Comparison of ENCODE assay signal across 12 mouse cellular contexts in genomic region chr11:100861335-100861734, GRCm38 (mm10). TPM values are rescaled to one million over a fixed set of nuclear protein-coding genes. Genes with fewer than 3 reads are reported as not detected.
DNase-seq lines count a peak whose midpoint lies in the region; ATAC-seq and TF ChIP-seq lines count a peak whose summit lies in the region.
"Had no signal": no experiment of that assay in that cellular context is flagged by ENCODE, and none has a peak within 500 bp of the region (broad histone marks: within the 10 kb centered on the region; RNA-seq: fewer than 3 reads in every experiment).

No protein-coding gene starts in this region.

- no peak for DNase-seq in heart, adult 9 months (ENCODE audit: low spot score in 2 of 2)
- peak; percentile 54 for DNase-seq in G1E (ENCODE audit: low spot score)
- no peak for DNase-seq in layer of hippocampus, postnatal 10 days (ENCODE audit: low spot score in 2 of 2)
- no peak for DNase-seq in gastrocnemius, postnatal 10 days
- DNase-seq: adrenal gland, postnatal 36 days; kidney, adult 11 months; retina, postnatal 1 day had no signal

- no peak for TF ChIP-seq CTCF in G1E (IDR thresholded peaks at IDR 0.05; ENCODE audit: low read depth, low read length)

- no peak for ATAC-seq in heart, embryonic 16.5 days (replicated peaks; ENCODE audit: extremely low read depth, insufficient read depth, low FRiP score)
- no peak for ATAC-seq in G1E (ENCODE audit: extremely low read depth, insufficient number of reproducible peaks, low FRiP score, poor library complexity, severe bottlenecking)
- ATAC-seq in granulocyte monocyte progenitor cell, adult 5-6 weeks (replicated peaks; ENCODE audit: poor library complexity, severe bottlenecking) = 0 out of 2 replicates have a peak, but pooled peaks have one; percentile 12
- ATAC-seq in megakaryocyte-erythroid progenitor cell, adult 5-6 weeks (replicated peaks; ENCODE audit: low FRiP score, low TSS enrichment, poor library complexity, severe bottlenecking) = 0 out of 2 replicates have a peak, but pooled peaks have one; percentile 8
- no peak for ATAC-seq in midbrain, embryonic 15.5 days (replicated peaks)
- ATAC-seq: midbrain, embryonic 16.5 days had no signal

- H3K4me2 ChIP-seq in heart, embryonic 16.5 days (ENCODE audit: low read depth, low read length) = peak overlapping the region; percentile 69
- H3K4me2 ChIP-seq in midbrain, embryonic 15.5 days = no peak overlapping the region

- H3K27ac ChIP-seq in heart, embryonic 16.5 days (ENCODE audit: low read length) = peak overlapping the region; percentile 10
- H3K27ac ChIP-seq in midbrain, embryonic 15.5 days = no peak overlapping the region

- peak overlapping the region; percentile 78; the same call in 1 of the 2 replicates for H3K9ac ChIP-seq in heart, embryonic 16.5 days (ENCODE audit: low read length)
- no peak overlapping the region for H3K9ac ChIP-seq in midbrain, embryonic 15.5 days

- H3K4me3 ChIP-seq in heart, embryonic 16.5 days (ENCODE audit: low read length) = peak overlapping the region; percentile 62
- peak overlapping the region; percentile 95 for H3K4me3 ChIP-seq in G1E (ENCODE audit: low read depth, low read length)
- no peak overlapping the region for H3K4me3 ChIP-seq in midbrain, embryonic 15.5 days

- no peaks in the 10 kb centered on the region for H3K36me3 ChIP-seq in heart, embryonic 16.5 days (ENCODE audit: control insufficient read depth, insufficient read depth)
- H3K36me3 ChIP-seq in G1E (replicated peaks) = peaks cover 51% of the 10 kb centered on the region
- H3K36me3 ChIP-seq in midbrain, embryonic 15.5 days (replicated peaks) = no peaks in the 10 kb centered on the region

- WGBS in heart, embryonic 16.5 days = 79% methylated on average over 7 of the region's 7 CpGs
- WGBS in midbrain, embryonic 15.5 days = 75% methylated on average over 7 of the region's 7 CpGs

- no peaks in the 10 kb centered on the region for H3K9me3 ChIP-seq in heart, embryonic 16.5 days (replicated peaks; ENCODE audit: control insufficient read depth, low read length)
- no peaks in the 10 kb centered on the region for H3K9me3 ChIP-seq in G1E (replicated peaks)
- H3K9me3 ChIP-seq in midbrain, embryonic 15.5 days = no peaks in the 10 kb centered on the region

- peaks cover 3% of the 10 kb centered on the region for H3K27me3 ChIP-seq in heart, embryonic 16.5 days (ENCODE audit: control insufficient read depth, insufficient read depth, low read length)
- peaks cover 6% of the 10 kb centered on the region; the same call in 1 of the 2 replicates for H3K27me3 ChIP-seq in G1E (ENCODE audit: insufficient read depth, low read length)
- peaks cover 28% of the 10 kb centered on the region for H3K27me3 ChIP-seq in midbrain, embryonic 15.5 days (replicated peaks)

- peaks cover 12% of the 10 kb centered on the region for H3K4me1 ChIP-seq in heart, embryonic 16.5 days (ENCODE audit: control insufficient read depth, insufficient read depth, low read length)
- peaks cover 93% of the 10 kb centered on the region for H3K4me1 ChIP-seq in G1E (ENCODE audit: insufficient read depth, low read depth, low read length)
- 0 out of 2 replicates have a peak, but pooled peaks cover 5% of the 10 kb centered on the region for H3K4me1 ChIP-seq in midbrain, embryonic 15.5 days

RNA-seq across cellular contexts. Expression of gene Stat5a, which starts 2.2 kb away (rescaled TPM):
- 10.1 and 15.1 TPM in 2 replicates for polyA plus RNA-seq in heart, embryonic 16.5 days (2015; fragmentation: Nextera tagmentation; extraction: Ambion mirVana)
- total RNA-seq in G1E (2014; fragmentation: Nextera tagmentation) = 161 and 162 TPM in 2 replicates
- 106 and 112 TPM in 2 replicates for total RNA-seq in G1E (2017)
- polyA plus RNA-seq in G1E (2012) = 157 and 161 TPM in 2 replicates
- total RNA-seq in granulocyte monocyte progenitor cell, adult 5-6 weeks (2014; fragmentation: Nextera tagmentation) = 33.7 and 36.6 TPM in 2 replicates
- 28.9 and 29.0 TPM in 2 replicates for total RNA-seq in granulocyte monocyte progenitor cell, adult 5-6 weeks (2017)
- total RNA-seq in megakaryocyte-erythroid progenitor cell, adult 5-6 weeks (2014; fragmentation: Nextera tagmentation) = 81.1 and 116 TPM in 2 replicates
- total RNA-seq in megakaryocyte-erythroid progenitor cell, adult 5-6 weeks (2017) = 55.9 and 62.7 TPM in 2 replicates
- 1 to 10 TPM; 2.4 to 3.9 TPM for total RNA-seq in layer of hippocampus, postnatal 10 days (2021)
- 1.7 and 2.3 TPM in 2 replicates for polyA plus RNA-seq in midbrain, embryonic 15.5 days (2015; fragmentation: Nextera tagmentation; extraction: Ambion mirVana)
- 10 to 100 TPM; 29.6 to 32.7 TPM for total RNA-seq in gastrocnemius, postnatal 10 days (2021)

RNA-seq across cellular contexts. Expression of gene Stat5b, which starts 10.8 kb away (rescaled TPM):
- polyA plus RNA-seq in heart, embryonic 16.5 days (2015; fragmentation: Nextera tagmentation; extraction: Ambion mirVana) = 31.3 and 36.5 TPM in 2 replicates
- total RNA-seq in G1E (2014; fragmentation: Nextera tagmentation) (91.4 and 93.0 TPM in 2 replicates), G1E (2017) (52.2 and 55.9 TPM in 2 replicates)
- polyA plus RNA-seq in G1E (2012) = 65.8 and 73.5 TPM in 2 replicates
- 35.5 and 40.5 TPM in 2 replicates for total RNA-seq in granulocyte monocyte progenitor cell, adult 5-6 weeks (2014; fragmentation: Nextera tagmentation)
- 36.8 and 37.1 TPM in 2 replicates for total RNA-seq in granulocyte monocyte progenitor cell, adult 5-6 weeks (2017)
- total RNA-seq in megakaryocyte-erythroid progenitor cell, adult 5-6 weeks (2014; fragmentation: Nextera tagmentation) = 45.1 and 53.5 TPM in 2 replicates
- 37.0 and 58.7 TPM in 2 replicates for total RNA-seq in megakaryocyte-erythroid progenitor cell, adult 5-6 weeks (2017)
- total RNA-seq in layer of hippocampus, postnatal 10 days (2021) = 10 to 100 TPM; 12.2 to 13.0 TPM
- 20.4 and 20.5 TPM in 2 replicates for polyA plus RNA-seq in midbrain, embryonic 15.5 days (2015; fragmentation: Nextera tagmentation; extraction: Ambion mirVana)
- 100 to 1,000 TPM; 107 to 114 TPM for total RNA-seq in gastrocnemius, postnatal 10 days (2021)

Comparison
In these comparisons a context has a peak if more than half of its experiments do, and no peak if none do; other contexts are left out.
1. ATAC-seq: peak in granulocyte monocyte progenitor cell, adult 5-6 weeks (single experiment) and megakaryocyte-erythroid progenitor cell, adult 5-6 weeks (single experiment); none in heart, embryonic 16.5 days (single experiment), G1E (single experiment) and midbrain, embryonic 15.5 days (single experiment).
2. RNA of gene Stat5a, which starts 2.2 kb away (total RNA-seq): 106 to 162 TPM in G1E, 55.9 to 116 TPM in megakaryocyte-erythroid progenitor cell, adult 5-6 weeks, 28.9 to 36.6 TPM in granulocyte monocyte progenitor cell, adult 5-6 weeks and 29.6 to 32.7 TPM in gastrocnemius, postnatal 10 days; 2.4 to 3.9 TPM in layer of hippocampus, postnatal 10 days; every median in the first group is over 4 times any median in the second.